Mouse (Mus musculus): ENCODE measurements around the gene Fig4. TPM values are rescaled to one million over a fixed set of nuclear protein-coding genes. Genes with fewer than 3 reads are reported as not detected.

Gene Fig4
- total RNA-seq, 1 experiment: 24.6 TPM

- Histone ChIP-seq H3K4me1 (ENCODE audit: control insufficient read depth in 2 of 2, insufficient read depth in 2 of 2, low read length in 2 of 2, poor library complexity in 1 of 2) (no peaks in the 10 kb centered on the region), H3K27ac (ENCODE audit: insufficient read depth, low read depth, low read length, poor library complexity, severe bottlenecking) (no peak overlapping the region), H3K4me3 (ENCODE audit: insufficient read depth in 1 of 2, low read depth in 1 of 2, low read length in 2 of 2, poor library complexity in 1 of 2, severe bottlenecking in 1 of 2) (no peak overlapping the region), H3K36me3 (ENCODE audit: control insufficient read depth, insufficient read depth, low read length, poor library complexity, severe bottlenecking) (no peaks in the 10 kb centered on the region), H3K9me3 (ENCODE audit: control insufficient read depth, insufficient read depth, low read depth, low read length) (no peaks in the 10 kb centered on the region), H3K9ac (ENCODE audit: insufficient read depth, low read depth, low read length, poor library complexity, severe bottlenecking) (no peak overlapping the region)
- in situ Hi-C loops (cut with MboI; ENCODE audit: low sequenced_read_pairs in 2 of 2, unreplicated experiment in 2 of 2): no loop called here
- DNase-seq (ENCODE audit: low read depth, low spot score): no peak
- TF ChIP-seq ZNF384 (IDR thresholded peaks at IDR 0.05; ENCODE audit: low read depth, low read length) (no peak), HCFC1 (IDR thresholded peaks at IDR 0.05; ENCODE audit: borderline replicate concordance, insufficient read depth, low read length) (no peak), ZC3H11A (IDR thresholded peaks at IDR 0.05; ENCODE audit: borderline replicate concordance, low read depth, low read length) (no peak), MAFK (IDR thresholded peaks at IDR 0.05; ENCODE audit: insufficient read depth, low read depth, low read length) (no peak), CHD2 (IDR thresholded peaks at IDR 0.05; ENCODE audit: low read depth, low read length) (no peak)
These were observed 140.0 kb downstream of the Fig4 start for GRCm38 (mm10) chr10:41163108-41163507.

DNA sequence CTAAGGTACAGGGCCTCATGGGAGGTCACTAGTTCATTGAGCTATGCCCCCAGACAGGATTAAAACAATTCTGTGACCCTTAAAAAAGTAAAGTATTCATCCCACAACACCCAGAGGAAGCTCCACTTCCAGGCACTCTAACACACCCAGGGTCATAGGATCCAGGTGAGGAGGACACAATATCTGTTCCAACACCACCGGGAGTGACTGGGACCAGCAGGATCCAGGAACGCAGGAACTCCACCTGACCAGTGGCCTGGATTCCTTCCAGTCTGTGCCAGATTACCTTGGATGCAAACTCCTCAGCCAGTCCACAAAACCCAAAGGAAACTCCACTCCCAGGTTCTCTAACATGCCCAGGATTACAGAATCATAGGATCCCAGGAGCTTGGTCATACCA, 145.8 kb downstream of the Fig4 start:
- no peak overlapping the region for H3K27ac ChIP-seq (ENCODE audit: insufficient read depth, low read depth, low read length, poor library complexity, severe bottlenecking)
- no peaks in the 10 kb centered on the region for H3K4me1 ChIP-seq (ENCODE audit: control insufficient read depth in 2 of 2, insufficient read depth in 2 of 2, low read length in 2 of 2, poor library complexity in 1 of 2)
- no peak overlapping the region for H3K4me3 ChIP-seq (ENCODE audit: insufficient read depth in 1 of 2, low read depth in 1 of 2, low read length in 2 of 2, poor library complexity in 1 of 2, severe bottlenecking in 1 of 2)
- no peak for DNase-seq (ENCODE audit: low read depth, low spot score)
- H3K36me3 ChIP-seq (ENCODE audit: control insufficient read depth, insufficient read depth, low read length, poor library complexity, severe bottlenecking): no peaks in the 10 kb centered on the region
- H3K9me3 ChIP-seq (ENCODE audit: control insufficient read depth, insufficient read depth, low read depth, low read length): no peaks in the 10 kb centered on the region
- TF ChIP-seq CHD2 (IDR thresholded peaks at IDR 0.05; ENCODE audit: low read depth, low read length) (no peak), HCFC1 (IDR thresholded peaks at IDR 0.05; ENCODE audit: borderline replicate concordance, insufficient read depth, low read length) (no peak), ZC3H11A (IDR thresholded peaks at IDR 0.05; ENCODE audit: borderline replicate concordance, low read depth, low read length) (no peak), MAFK (IDR thresholded peaks at IDR 0.05; ENCODE audit: insufficient read depth, low read depth, low read length) (no peak), ZNF384 (IDR thresholded peaks at IDR 0.05; ENCODE audit: low read depth, low read length) (no peak)
- in situ Hi-C loops (cut with MboI; ENCODE audit: low sequenced_read_pairs in 2 of 2, unreplicated experiment in 2 of 2): no loop called here
- H3K9ac ChIP-seq (ENCODE audit: insufficient read depth, low read depth, low read length, poor library complexity, severe bottlenecking): no peak overlapping the region

GRCm38 (mm10) chr10:41156693-41157092, 146.4 kb downstream of the Fig4 start:
- no peak overlapping the region for H3K9ac ChIP-seq (ENCODE audit: insufficient read depth, low read depth, low read length, poor library complexity, severe bottlenecking)
- no peaks in the 10 kb centered on the region for H3K36me3 ChIP-seq (ENCODE audit: control insufficient read depth, insufficient read depth, low read length, poor library complexity, severe bottlenecking)
- H3K4me3 ChIP-seq (ENCODE audit: insufficient read depth in 1 of 2, low read depth in 1 of 2, low read length in 2 of 2, poor library complexity in 1 of 2, severe bottlenecking in 1 of 2): no peak overlapping the region
- no peaks in the 10 kb centered on the region for H3K9me3 ChIP-seq (ENCODE audit: control insufficient read depth, insufficient read depth, low read depth, low read length)
- no peak overlapping the region for H3K27ac ChIP-seq (ENCODE audit: insufficient read depth, low read depth, low read length, poor library complexity, severe bottlenecking)
- no peak for TF ChIP-seq HCFC1 (IDR thresholded peaks at IDR 0.05; ENCODE audit: borderline replicate concordance, insufficient read depth, low read length)
- TF ChIP-seq CHD2 (IDR thresholded peaks at IDR 0.05; ENCODE audit: low read depth, low read length): no peak
- no peak for TF ChIP-seq MAFK (IDR thresholded peaks at IDR 0.05; ENCODE audit: insufficient read depth, low read depth, low read length)
- no peak for TF ChIP-seq ZNF384 (IDR thresholded peaks at IDR 0.05; ENCODE audit: low read depth, low read length)
- TF ChIP-seq ZC3H11A (IDR thresholded peaks at IDR 0.05; ENCODE audit: borderline replicate concordance, low read depth, low read length): no peak
- no peaks in the 10 kb centered on the region for H3K4me1 ChIP-seq (ENCODE audit: control insufficient read depth in 2 of 2, insufficient read depth in 2 of 2, low read length in 2 of 2, poor library complexity in 1 of 2)
- DNase-seq (ENCODE audit: low read depth, low spot score): no peak
- in situ Hi-C loops (cut with MboI; ENCODE audit: low sequenced_read_pairs in 2 of 2, unreplicated experiment in 2 of 2): no loop called here

DNA sequence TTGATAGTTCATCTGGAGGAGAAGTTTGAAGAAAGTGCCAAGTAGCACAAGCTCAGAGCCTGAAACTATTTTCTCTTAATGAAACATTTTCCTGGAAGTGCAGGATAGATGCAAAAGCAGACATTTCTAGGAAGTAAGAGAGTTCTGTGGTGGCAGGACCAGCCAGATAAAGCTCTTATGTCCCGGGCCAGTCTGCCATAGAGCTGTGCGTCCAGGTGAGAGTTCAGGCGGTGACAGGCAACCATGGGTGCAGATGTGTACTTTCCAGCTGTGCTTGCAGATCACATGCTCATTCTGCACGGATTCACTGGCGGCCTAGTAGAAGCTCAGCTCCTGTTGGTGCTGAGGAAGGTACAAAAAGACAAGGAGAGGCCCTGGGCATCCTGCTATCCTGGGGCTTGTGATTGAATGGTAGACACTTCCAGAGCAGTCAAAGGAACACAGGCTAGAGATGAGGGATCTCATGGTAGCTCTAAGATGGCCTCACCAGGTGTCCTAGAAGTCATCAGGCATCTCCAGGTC, 149.8 kb downstream of the Fig4 start:
- Histone ChIP-seq H3K9me3 (ENCODE audit: control insufficient read depth, insufficient read depth, low read depth, low read length) (no peaks in the 10 kb centered on the region), H3K27ac (ENCODE audit: insufficient read depth, low read depth, low read length, poor library complexity, severe bottlenecking) (no peak overlapping the region), H3K36me3 (ENCODE audit: control insufficient read depth, insufficient read depth, low read length, poor library complexity, severe bottlenecking) (no peaks in the 10 kb centered on the region), H3K4me1 (ENCODE audit: control insufficient read depth in 2 of 2, insufficient read depth in 2 of 2, low read length in 2 of 2, poor library complexity in 1 of 2) (no peaks in the 10 kb centered on the region), H3K9ac (ENCODE audit: insufficient read depth, low read depth, low read length, poor library complexity, severe bottlenecking) (no peak overlapping the region), H3K4me3 (ENCODE audit: insufficient read depth in 1 of 2, low read depth in 1 of 2, low read length in 2 of 2, poor library complexity in 1 of 2, severe bottlenecking in 1 of 2) (no peak overlapping the region)
- DNase-seq (ENCODE audit: low read depth, low spot score): no peak
- in situ Hi-C loops (cut with MboI; ENCODE audit: low sequenced_read_pairs in 2 of 2, unreplicated experiment in 2 of 2): no loop called here
- TF ChIP-seq HCFC1 (IDR thresholded peaks at IDR 0.05; ENCODE audit: borderline replicate concordance, insufficient read depth, low read length) (no peak), MAFK (IDR thresholded peaks at IDR 0.05; ENCODE audit: insufficient read depth, low read depth, low read length) (no peak), CHD2 (IDR thresholded peaks at IDR 0.05; ENCODE audit: low read depth, low read length) (no peak), ZNF384 (IDR thresholded peaks at IDR 0.05; ENCODE audit: low read depth, low read length) (no peak), ZC3H11A (IDR thresholded peaks at IDR 0.05; ENCODE audit: borderline replicate concordance, low read depth, low read length) (no peak)

GRCm38 (mm10) chr10:41151901-41152300, 151.2 kb downstream of the Fig4 start:
- TF ChIP-seq ZNF384 (IDR thresholded peaks at IDR 0.05; ENCODE audit: low read depth, low read length) (peak; percentile 65), CHD2 (IDR thresholded peaks at IDR 0.05; ENCODE audit: low read depth, low read length) (no peak)
- DNase-seq (ENCODE audit: low read depth, low spot score): no peak
- in situ Hi-C loops (cut with MboI; ENCODE audit: low sequenced_read_pairs in 2 of 2, unreplicated experiment in 2 of 2): no loop called here

More at GRCm38 (mm10) chr10:41151901-41152300, 151.2 kb downstream of the Fig4 start:
- Histone ChIP-seq H3K27ac (ENCODE audit: insufficient read depth, low read depth, low read length, poor library complexity, severe bottlenecking) (no peak overlapping the region), H3K9ac (ENCODE audit: insufficient read depth, low read depth, low read length, poor library complexity, severe bottlenecking) (no peak overlapping the region), H3K9me3 (ENCODE audit: control insufficient read depth, insufficient read depth, low read depth, low read length) (no peaks in the 10 kb centered on the region), H3K4me3 (ENCODE audit: insufficient read depth in 1 of 2, low read depth in 1 of 2, low read length in 2 of 2, poor library complexity in 1 of 2, severe bottlenecking in 1 of 2) (no peak overlapping the region), H3K36me3 (ENCODE audit: control insufficient read depth, insufficient read depth, low read length, poor library complexity, severe bottlenecking) (no peaks in the 10 kb centered on the region), H3K4me1 (ENCODE audit: control insufficient read depth in 2 of 2, insufficient read depth in 2 of 2, low read length in 2 of 2, poor library complexity in 1 of 2) (no peaks in the 10 kb centered on the region)
